Mouse (Mus musculus) lung, postnatal 0 days (tissue): ENCODE data around the gene Pcsk5.

Experiments used
- CTCF ChIP-seq: IDR thresholded peaks from 2 replicates; pipeline ENCODE4 v1.5.1; 2016; ENCODE audit warnings: antibody characterized with exemption, mild to moderate bottlenecking
- EP300 ChIP-seq: IDR thresholded peaks from 2 replicates; pipeline ENCODE4 v1.6.1; 2016; ENCODE audit warnings: antibody characterized with exemption, mild to moderate bottlenecking, control low read depth

DNA sequence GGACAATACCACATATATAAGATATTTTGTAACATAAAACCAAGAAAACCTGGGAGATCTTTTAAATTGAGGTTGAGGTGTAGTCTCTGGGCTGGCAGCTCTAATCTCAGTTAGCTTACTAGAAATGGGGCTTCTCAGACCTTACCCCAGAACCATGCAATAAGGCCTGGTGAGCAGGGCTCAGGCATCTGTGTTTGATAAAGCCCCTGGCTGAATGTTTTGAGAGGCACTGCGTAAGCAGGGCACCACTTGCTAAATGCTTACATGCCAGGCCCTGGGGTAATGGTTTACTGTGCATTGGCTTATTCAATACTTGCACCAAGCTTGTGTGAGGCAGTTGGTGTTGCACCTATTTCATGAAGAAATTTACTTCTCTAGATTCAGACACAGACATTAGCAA lies 247.1 kb downstream of the Pcsk5 start:
- TF ChIP-seq CTCF (no peak), EP300 (no peak)
